In the genomic region with DNA sequence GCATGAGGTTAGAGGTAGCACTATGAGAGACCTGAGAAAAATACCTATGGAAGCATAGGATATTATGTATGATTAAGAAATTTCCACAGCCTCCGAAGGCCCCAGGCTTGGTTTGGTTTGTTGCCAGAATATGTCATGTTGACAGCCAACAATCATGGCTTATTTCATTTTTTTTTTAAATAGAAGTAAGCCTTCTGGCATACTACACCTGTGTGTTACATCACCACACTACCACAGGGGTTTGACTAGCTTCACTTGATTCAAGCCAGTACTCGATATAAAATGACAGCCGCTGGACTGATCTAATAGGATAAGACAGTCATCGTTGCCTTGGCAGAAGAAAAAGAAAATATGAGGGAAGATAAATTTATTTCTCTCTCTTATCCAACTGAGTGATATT, we compare ENCODE assay signal across 19 mouse cellular contexts.
"Had no signal": no experiment of that assay in that cellular context is flagged by ENCODE, and none has a peak within 500 bp of the region (broad histone marks: within the 10 kb centered on the region; RNA-seq: fewer than 3 reads in every experiment).

No protein-coding gene starts in this region.

- H3K27ac ChIP-seq: midbrain, embryonic 10.5 days; midbrain, embryonic 12.5 days; neural tube, embryonic 13.5 days; neural tube, embryonic 15.5 days had no signal

- H3K9ac ChIP-seq: lung, embryonic 14.5 days; midbrain, embryonic 12.5 days; neural tube, embryonic 13.5 days; neural tube, embryonic 15.5 days had no signal

- H3K9me3 ChIP-seq: midbrain, embryonic 10.5 days; midbrain, embryonic 12.5 days; neural tube, embryonic 13.5 days; neural tube, embryonic 15.5 days had no signal

- ATAC-seq: midbrain, embryonic 16.5 days had no signal

- H3K4me1 ChIP-seq: midbrain, embryonic 10.5 days; midbrain, embryonic 12.5 days; neural tube, embryonic 13.5 days; neural tube, embryonic 15.5 days had no signal

- DNase-seq: lung, adult 18-20 months; lung, embryonic 14.5 days; lung, postnatal 10 days; lung, postnatal 4 days; midbrain, embryonic 14.5 days; retina, postnatal 1 day; right cerebral cortex, adult 18-20 months; right cerebral cortex, postnatal 25 days; right cerebral cortex, postnatal 4 days; spleen, adult 18-20 months; thymus, adult 18-20 months; thymus, postnatal 14 days; thymus, postnatal 36 days had no signal

- H3K4me2 ChIP-seq: lung, embryonic 14.5 days; midbrain, embryonic 12.5 days; neural tube, embryonic 13.5 days; neural tube, embryonic 15.5 days had no signal

- H3K36me3 ChIP-seq: midbrain, embryonic 10.5 days; midbrain, embryonic 12.5 days; neural tube, embryonic 13.5 days; neural tube, embryonic 15.5 days had no signal

- H3K4me3 ChIP-seq: midbrain, embryonic 10.5 days; midbrain, embryonic 12.5 days; myocyte; neural tube, embryonic 13.5 days; neural tube, embryonic 15.5 days had no signal

- H3K27me3 ChIP-seq: midbrain, embryonic 12.5 days; neural tube, embryonic 13.5 days; neural tube, embryonic 15.5 days had no signal
